Mouse (Mus musculus): ENCODE results near the gene Cux2.

Gene Cux2

GRCm38 (mm10) chr5:122050017-122050831, at the start of gene Cux2:
Gene Cux2 (minus strand): TSS chr5:122050102.
- DNase-seq = peak; percentile 93

GRCm38 (mm10) chr5:122094439-122094838, 44.5 kb upstream of the Cux2 start:
- DNase-seq = no peak

- DNase-seq = no peak
These were observed 43.8 kb upstream of the Cux2 start for GRCm38 (mm10) chr5:122093734-122094133.

GRCm38 (mm10) chr5:122092794-122093193, 42.9 kb upstream of the Cux2 start:
- DNase-seq = no peak

- peak; percentile 82 for DNase-seq
These were observed 41.2 kb upstream of the Cux2 start for GRCm38 (mm10) chr5:122091070-122091469.

- DNase-seq = no peak
These were observed 39.8 kb upstream of the Cux2 start for GRCm38 (mm10) chr5:122089664-122090063.

- DNase-seq = peak; percentile 87
These were observed 39.0 kb upstream of the Cux2 start for GRCm38 (mm10) chr5:122088917-122089316.

- DNase-seq = no peak
These were observed 36.2 kb upstream of the Cux2 start for GRCm38 (mm10) chr5:122086121-122086520.

GRCm38 (mm10) chr5:122085291-122085690, 35.4 kb upstream of the Cux2 start:
- no peak for DNase-seq

GRCm38 (mm10) chr5:122084470-122084869, 34.6 kb upstream of the Cux2 start:
- no peak for DNase-seq

GRCm38 (mm10) chr5:122083282-122083681, 33.4 kb upstream of the Cux2 start:
- no peak for DNase-seq

GRCm38 (mm10) chr5:122081471-122081870, 31.6 kb upstream of the Cux2 start:
- no peak for DNase-seq

- no peak for DNase-seq
These were observed 31.0 kb upstream of the Cux2 start for GRCm38 (mm10) chr5:122080930-122081329.

- no peak for DNase-seq
These were observed 29.9 kb upstream of the Cux2 start for GRCm38 (mm10) chr5:122079796-122080195.

- no peak for DNase-seq
These were observed 27.3 kb upstream of the Cux2 start for GRCm38 (mm10) chr5:122077244-122077643.

GRCm38 (mm10) chr5:122075736-122076135, 25.8 kb upstream of the Cux2 start:
- no peak for DNase-seq

- DNase-seq = no peak
These were observed 22.1 kb upstream of the Cux2 start for GRCm38 (mm10) chr5:122071997-122072396.

GRCm38 (mm10) chr5:122070963-122071800, 21.3 kb upstream of the Cux2 start:
- DNase-seq = no peak

GRCm38 (mm10) chr5:122068563-122068962, 18.7 kb upstream of the Cux2 start:
- no peak for DNase-seq

GRCm38 (mm10) chr5:122063204-122063933, 13.5 kb upstream of the Cux2 start:
- no peak for DNase-seq

GRCm38 (mm10) chr5:122062479-122062878, 12.6 kb upstream of the Cux2 start:
- DNase-seq = no peak

- peak; percentile 83 for DNase-seq
These were observed 10.9 kb upstream of the Cux2 start for GRCm38 (mm10) chr5:122060767-122061333.

Data from embryo, embryonic 11 days (tissue).